Mouse (Mus musculus) frontal cortex, postnatal 14 days (tissue): Measurements from ENCODE around the gene Bspry.
"Not testable (repeated sequence)": the region's sequence is repeated elsewhere in the genome, so short reads cannot be mapped to it uniquely, and the experiment has no call there.

ENCODE experiments used
- DNase-seq, 2 experiments: peaks; one replicate each; pipeline ENCODE4 v3.0.0; 2022; ENCODE audit warnings: low spot score in 2 of 2

Gene Bspry

GRCm38 (mm10) chr4:62479937-62480708 is at the start of gene Bspry:
Bspry (plus strand) TSS chr4:62480053.
- DNase-seq: no peak

DNA sequence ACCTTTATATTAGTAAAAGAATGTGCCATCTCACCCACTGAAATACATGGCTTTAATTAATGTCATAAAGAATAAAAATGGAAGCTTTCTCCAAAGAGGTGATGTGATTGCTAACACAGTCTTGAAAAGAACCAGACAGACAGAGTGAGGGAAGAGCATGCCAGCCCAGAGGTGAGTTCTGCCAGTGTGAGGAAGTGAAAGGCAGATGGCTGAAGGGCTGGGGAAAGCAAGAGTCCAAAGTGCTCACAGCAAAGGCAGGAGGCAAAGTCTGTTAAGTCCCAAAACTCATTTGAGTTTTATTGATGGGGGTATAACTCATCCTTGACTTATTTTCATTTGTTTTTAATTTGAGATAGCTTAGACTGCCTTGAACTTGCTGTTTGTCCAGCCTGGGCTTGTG is 49.2 kb upstream of the Bspry start:
- DNase-seq: no peak

DNA sequence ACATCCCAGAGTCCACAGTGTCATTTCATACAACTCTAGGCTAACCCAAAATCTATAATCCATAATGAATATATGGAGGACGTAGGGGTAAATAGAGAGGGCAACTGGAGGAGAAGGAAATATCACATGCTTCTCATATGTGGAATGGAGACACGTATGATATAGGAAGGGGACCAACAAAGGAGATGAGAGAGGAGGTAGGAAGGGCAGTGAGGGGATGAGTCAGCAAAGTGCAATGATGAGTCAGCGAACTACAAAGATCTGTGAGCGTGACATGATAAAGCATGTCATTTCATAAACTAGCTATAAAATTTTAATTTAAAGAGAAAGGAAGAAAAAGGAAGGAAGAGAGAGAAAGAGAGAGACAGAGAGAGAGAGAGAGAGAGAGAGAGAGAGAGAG is 48.3 kb upstream of the Bspry start:
- no peak for DNase-seq

- no peak for DNase-seq
Measured at GRCm38 (mm10) chr4:62433939-62434870, 45.6 kb upstream of the Bspry start.

- no peak for DNase-seq
Measured at GRCm38 (mm10) chr4:62435081-62435480, 44.8 kb upstream of the Bspry start, which contains the start of gene Rnf183. Rnf183 (minus strand) TSS chr4:62435252.

DNA sequence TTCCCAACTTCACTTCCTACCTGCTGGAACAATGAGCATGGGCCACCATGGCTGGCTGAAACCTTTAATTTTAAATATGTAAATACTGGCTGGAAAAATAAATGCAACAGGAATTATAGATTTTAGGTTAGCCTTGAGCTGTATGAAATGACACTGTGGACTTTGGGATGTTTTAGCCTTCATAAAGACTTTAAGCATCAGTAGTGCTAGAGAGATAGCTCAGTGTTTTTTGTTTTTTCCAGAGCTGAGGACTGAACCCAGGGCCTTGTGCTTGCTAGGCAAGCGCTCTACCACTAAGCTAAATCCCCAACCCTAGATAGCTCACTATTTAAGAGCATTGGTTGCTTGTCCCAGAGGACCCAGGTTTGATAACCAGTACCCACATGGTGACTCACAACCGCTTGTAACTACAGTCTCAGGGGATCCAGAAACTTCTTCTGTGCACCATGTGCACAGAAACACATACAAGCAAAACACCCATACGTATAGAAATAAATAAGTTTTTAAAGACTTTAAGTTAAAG is 42.5 kb upstream of the Bspry start:
- no peak for DNase-seq

- no peak for DNase-seq
Measured at GRCm38 (mm10) chr4:62437871-62438270, 42.0 kb upstream of the Bspry start.

DNA sequence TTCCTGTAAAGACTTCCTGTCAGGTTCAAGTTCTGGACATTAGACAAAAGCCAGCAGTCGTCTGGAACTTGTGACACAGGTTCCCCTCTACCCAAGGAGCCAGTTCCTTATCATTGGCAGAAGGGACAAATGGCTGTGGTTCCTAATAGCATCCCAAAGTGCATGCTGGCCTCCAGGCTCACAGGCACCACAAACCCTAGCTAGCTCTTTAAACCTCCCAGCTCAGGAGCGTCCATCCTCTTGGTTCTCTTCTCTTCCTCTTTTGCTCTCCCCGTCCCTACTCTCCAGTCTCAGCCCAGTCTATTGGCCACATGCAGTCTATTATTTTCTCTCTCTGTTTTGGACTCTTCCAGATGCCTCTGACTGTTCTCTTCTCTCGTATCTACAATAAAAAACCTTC is 40.1 kb upstream of the Bspry start:
- no peak for DNase-seq

DNA sequence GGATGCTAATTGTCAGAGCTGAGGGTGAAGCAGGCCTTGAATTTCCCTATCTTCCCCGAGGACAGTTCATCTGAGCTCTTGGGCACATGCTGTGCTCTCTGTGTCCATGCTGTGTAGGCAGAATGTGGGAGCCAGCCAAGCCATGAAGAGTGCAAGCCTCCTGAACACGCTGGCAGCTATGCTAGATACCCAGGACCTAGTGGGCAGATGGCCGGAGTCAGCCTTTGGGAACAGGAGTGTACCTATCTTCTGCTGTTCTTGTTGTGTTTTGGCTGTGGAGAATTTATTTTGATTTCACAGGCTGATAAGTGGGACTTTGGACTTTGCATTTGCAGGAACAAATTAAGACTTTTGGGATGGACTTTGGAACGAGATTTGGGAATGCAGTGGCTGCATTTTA is 39.3 kb upstream of the Bspry start:
- DNase-seq: no peak

GRCm38 (mm10) chr4:62440986-62441385 is 38.9 kb upstream of the Bspry start:
- DNase-seq: no peak

GRCm38 (mm10) chr4:62454995-62455394 is 24.9 kb upstream of the Bspry start:
- peak in 1 of 2 experiments; percentile 29 for DNase-seq

DNA sequence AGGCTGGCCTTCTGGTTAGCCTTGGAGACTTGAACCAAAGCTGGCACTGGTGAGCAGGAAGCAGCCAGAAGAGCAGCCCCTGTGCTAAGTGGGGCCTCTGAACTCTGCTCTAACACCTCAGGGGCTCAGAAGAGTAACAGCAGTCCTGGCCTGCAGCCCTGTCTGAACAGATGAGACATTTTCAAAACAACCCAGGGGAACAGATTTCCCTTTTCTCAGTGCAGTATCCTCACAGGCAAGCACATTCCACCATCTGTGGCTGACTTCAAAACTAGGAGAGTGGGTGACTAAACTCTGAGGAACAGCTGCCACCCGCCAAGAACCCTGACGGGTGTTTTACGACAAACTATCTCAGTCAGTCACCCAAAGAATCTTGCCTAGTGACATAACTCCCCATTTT is 20.8 kb upstream of the Bspry start:
- peak; percentile 20 to 26 for DNase-seq

- no peak for DNase-seq
Measured at GRCm38 (mm10) chr4:62460348-62460747, 19.5 kb upstream of the Bspry start.

DNA sequence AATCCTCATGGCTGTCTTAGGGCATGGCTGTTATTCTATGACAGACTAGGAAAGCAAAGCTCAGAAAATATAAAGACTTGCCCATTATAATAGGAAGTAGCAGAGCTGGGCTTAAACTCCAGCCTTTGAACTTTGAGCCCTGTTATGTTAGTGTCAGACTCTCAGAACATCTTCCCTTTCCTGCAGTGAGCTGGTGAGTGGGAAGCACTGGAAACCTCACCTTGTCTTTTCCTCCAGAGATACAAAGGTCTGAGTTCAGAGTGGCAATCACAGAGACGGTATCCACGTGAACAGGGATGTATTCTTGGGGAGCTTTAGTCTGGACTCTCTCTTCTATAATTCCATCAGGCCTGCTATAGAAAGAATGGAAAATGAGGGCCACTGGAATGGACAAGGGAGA is 16.7 kb upstream of the Bspry start:
- no peak for DNase-seq

DNA sequence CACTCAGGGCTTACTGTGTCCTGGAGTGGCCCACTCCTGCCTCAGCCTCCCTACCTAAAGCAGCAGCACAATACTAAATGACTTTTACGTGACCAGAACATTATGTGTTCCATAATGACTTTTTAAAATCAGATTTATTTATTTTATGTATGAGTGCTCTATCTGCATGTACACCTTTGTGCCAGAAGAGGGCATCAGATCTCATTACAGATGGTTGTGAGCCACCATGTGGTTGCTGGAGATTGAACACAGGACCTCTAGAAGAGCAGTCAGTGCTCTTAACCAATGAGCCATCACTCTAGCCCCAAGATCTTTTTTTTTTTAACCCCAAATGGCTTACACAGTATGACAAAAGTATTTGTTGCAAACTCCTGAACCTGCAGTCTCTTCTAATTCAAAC is 11.7 kb upstream of the Bspry start:
- DNase-seq: no peak

DNA sequence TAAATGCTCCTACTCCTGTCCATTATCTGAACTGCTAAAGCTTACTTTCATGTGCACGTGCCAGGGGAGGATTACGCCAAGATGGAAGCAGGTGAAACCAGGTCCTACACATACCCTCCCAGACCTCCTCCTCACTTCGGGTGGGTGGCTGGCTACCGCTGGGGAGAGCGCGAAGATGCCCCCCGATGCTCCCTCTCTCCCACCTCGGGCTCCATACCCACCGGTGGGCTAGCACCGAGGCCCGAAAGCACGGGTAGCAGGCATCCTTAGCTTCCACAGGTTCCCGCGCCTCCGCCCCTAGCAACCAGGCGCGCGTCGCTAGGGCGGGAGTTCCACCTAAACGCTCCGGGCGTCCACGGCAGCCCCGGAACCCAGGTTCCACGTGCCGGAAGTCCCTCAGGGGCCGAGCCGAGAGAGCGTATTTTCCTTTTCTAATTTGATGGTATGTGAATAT is 9.2 kb upstream of the Bspry start, which contains the start of gene Wdr31:
Gene Wdr31, minus strand, starts transcription at position 299 of the 454 bp plus-strand sequence.
- peak; percentile 59 to 79 for DNase-seq

DNA sequence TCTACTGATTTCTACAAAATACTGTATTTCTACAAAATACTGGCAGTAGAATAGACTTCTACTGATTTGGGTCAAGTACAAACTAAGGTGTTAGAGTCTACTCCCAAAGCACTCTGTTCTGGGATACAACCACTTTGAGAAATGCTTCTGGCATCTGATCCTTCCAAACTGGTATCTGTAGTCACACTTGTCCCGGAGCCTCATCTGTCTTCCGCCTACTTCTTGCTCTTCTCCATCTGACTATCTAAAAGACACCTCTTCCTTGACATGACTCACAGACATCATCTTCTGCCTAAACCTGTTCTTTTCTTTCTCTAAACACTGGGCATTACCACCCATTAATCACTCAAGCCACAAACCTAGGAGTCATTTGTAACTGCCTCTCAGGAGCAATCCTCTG is 7.8 kb upstream of the Bspry start:
- DNase-seq: no peak

DNA sequence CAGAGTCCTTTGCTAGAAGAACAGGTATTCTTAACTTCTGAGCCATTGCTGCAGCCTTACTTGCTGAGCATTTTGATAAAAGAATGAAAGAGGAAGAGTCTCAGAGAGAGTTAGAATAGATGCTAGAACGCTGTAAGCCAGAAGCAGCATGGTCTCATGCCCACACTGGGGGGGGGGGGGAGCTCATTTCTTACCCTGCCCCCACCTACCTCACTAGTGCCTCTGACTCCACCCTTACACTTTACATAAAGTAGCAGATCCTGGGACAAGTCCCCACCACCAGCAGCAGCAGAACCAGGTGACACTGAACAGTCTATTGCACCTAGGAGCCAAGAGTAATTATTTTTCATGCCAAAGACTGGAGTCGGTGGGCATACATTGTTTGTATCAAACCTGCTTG is 4.7 kb upstream of the Bspry start:
- DNase-seq: no peak

- no peak for DNase-seq
Measured at GRCm38 (mm10) chr4:62475793-62476192, 4.1 kb upstream of the Bspry start.

- no peak for DNase-seq
Measured at GRCm38 (mm10) chr4:62477542-62478244, 2.2 kb upstream of the Bspry start.

GRCm38 (mm10) chr4:62479593-62479936 is 288 bp upstream of the Bspry start:
- not testable (repeated sequence) for DNase-seq
